Mouse (Mus musculus) stomach, postnatal 0 days (tissue): Measurements from ENCODE around the gene Kifc5b.

Experiments used
- CTCF ChIP-seq: IDR thresholded peaks from 2 replicates; pipeline ENCODE4 v1.5.1; 2016; ENCODE audit warnings: antibody characterized with exemption, low read depth, mild to moderate bottlenecking, moderate library complexity
- EP300 ChIP-seq: optimal IDR thresholded peaks from 2 replicates; pipeline ENCODE3; 2016; ENCODE audit warnings: antibody characterized with exemption

GRCm38 (mm10) chr17:26956309-26956708, 39.4 kb downstream of the Kifc5b start:
- no peak for TF ChIP-seq CTCF
- no peak for TF ChIP-seq EP300
